Mouse (Mus musculus): ENCODE measurements around the gene Pdk2.
A peak's percentile ranks its signal among the peaks of the same experiment; 100 is the strongest.
"Not testable (repeated sequence)": the region's sequence is repeated elsewhere in the genome, so short reads cannot be mapped to it uniquely, and the experiment has no call there.

Pdk2 gene

GRCm38 (mm10) chr11:95026849-95027248 lies 14.3 kb downstream of the Pdk2 start:
- no peak for DNase-seq (ENCODE audit: low spot score in 2 of 2)

DNA sequence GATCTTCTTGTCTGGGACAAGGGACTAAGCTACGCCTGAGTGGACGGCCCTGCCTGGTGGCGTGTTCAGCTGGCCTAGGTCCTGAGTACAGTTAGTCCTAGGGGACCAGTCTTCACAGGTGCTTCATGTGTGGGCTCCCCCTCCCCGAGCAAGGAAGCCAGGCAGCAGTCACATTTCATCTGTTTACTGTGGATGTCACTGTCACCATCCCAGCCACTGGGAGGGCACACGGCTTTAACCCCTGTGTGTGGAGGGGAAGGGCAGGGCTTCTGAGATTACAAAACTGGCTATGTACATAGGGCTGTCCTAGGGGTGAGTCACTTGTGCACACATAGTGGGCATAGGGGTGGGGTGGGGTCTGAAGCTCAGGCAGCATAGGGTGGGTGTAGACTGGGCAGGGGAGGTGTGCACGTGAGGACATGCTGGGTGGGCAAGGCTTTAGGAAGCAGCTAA lies 15.0 kb downstream of the Pdk2 start:
- DNase-seq (ENCODE audit: low spot score in 2 of 2): no peak

- DNase-seq (ENCODE audit: low spot score in 2 of 2): no peak
Observed at GRCm38 (mm10) chr11:95025227-95026012, 15.7 kb downstream of the Pdk2 start.

DNA sequence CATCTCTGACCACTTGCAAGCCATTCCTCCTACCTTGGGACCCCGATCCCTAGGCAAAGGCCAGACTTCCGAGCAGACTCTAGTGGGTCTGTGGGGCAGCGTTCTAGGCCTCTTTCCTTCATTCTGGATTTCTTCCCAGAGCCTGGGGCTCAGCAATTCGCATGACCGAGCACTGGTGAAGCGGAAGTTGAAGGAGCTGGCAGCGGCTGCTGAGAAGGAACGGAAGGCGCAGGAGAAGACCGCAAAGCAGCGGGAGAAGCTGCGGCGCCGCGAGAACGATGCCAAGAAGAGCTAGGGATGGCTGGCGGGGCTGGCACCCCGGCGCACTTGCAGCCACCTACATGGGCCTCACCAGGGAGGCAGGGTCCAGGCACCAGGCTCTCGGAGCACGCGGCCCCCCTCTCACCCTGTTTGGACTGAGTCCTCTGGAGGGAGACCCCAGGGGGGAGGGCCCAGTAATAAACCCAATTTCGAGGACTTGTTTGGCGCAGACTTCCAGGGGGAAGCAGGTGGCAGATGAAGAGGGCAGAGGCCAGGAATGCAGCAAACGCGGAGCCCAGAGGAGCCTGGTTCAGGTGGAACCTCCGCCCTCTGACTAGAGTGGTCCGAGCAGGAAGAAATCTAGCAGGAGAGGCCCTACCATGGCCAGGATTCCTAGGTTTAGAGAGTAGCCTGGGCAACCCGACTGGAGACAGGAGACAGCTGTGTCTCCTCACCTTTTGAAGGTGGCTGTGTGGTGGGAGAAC lies 16.5 kb downstream of the Pdk2 start:
- peak in 1 of 2 experiments; percentile 55 for DNase-seq (ENCODE audit: low spot score in 2 of 2)

DNA sequence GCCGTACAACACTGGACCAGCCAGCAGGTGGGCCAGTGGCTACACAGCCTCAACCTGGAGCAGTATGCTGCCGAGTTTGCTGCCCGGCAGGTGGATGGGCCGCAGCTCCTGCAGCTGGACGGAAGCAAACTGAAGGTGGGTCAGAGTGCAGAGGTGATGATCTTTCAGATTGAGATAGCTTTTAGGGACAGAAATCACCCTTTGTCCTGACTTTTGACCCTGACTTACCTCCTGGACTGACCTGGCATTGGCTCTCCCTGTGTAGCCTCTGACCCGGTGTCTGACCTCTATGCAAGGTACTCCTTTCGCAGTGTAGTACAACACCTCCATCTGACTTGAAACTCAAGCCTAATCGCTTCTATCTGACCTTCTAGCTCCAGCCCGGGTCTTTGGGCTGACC lies 17.7 kb downstream of the Pdk2 start:
- no peak for DNase-seq (ENCODE audit: low spot score in 2 of 2)

DNA sequence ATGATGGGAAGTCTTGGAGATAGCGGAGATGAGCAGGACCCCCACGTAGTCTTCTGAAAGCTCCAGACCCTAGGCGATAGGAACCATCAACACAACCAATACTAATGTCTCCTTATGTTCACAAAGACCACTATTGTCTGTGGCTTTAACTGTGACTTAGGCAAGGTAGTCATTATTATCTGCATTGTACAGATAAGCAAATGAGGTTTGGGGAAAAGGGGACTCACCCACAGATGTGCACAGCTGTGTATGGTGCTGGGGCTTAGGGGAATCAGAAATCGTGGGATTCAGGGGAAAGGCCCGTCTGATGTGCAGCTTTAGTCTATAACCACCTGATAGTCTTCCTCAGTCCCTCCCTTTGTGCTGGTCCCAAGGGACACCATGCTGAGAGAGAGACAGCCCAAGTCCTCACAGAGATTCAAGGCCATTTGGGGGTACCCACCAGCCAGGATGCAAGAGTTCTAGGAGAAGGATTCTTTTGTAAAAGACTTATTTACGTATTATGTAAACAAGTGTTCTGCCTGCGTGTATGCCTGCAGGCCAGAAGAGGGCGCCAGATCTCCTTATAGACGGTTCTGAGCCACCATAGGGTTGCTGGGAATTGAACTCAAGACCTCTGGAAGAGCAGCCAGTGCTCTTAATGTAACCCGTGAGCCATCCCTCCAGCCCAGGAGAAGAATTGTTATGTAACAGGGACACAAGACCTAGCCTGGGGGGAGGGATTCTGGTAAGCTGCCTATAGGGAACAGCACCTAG lies 18.7 kb downstream of the Pdk2 start:
- DNase-seq (ENCODE audit: low spot score in 2 of 2): no peak

DNA sequence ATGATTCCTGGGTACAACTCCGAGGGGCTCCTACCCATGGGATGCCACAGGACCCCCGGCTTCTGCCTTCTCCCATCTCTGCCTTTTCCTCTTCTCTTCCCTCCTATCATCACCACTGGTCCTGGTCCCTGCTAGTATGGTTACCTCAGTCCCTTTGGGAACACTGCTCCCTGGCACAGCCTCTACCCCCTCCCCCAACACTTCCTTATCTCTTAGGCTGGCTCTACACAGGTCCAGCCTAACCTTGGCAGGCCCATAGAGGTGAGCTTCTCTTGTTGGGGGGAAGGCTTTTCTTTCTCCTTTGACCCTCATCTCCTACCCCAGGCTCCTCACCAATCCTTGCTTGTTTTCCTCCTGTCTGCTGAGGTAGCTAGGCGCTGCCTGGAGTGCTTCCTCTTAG lies 25.7 kb downstream of the Pdk2 start:
- DNase-seq (ENCODE audit: low spot score in 2 of 2): no peak

DNA sequence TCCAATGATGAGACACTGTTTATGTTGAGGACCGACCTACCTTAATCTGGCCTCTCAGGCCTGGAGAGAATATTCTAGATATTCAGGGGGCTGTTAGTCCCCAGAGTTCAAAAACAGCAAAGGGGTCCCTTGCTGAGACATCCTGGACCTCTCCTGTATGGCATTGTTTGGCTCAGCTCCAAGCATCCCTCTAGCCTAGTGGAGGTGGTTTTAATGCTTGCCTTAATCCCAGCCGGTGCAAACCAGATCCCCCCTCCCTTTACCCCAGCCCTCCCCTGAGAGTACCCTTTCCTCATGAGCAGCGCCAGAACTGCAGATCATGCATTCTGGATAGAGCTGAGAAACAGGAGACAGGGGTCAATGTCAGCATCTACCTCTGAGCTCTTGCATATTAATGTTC lies 28.7 kb downstream of the Pdk2 start:
- DNase-seq (ENCODE audit: low spot score in 2 of 2): no peak

- DNase-seq (ENCODE audit: low spot score in 2 of 2): no peak
Observed at GRCm38 (mm10) chr11:95012075-95012474, 29.1 kb downstream of the Pdk2 start.

DNA sequence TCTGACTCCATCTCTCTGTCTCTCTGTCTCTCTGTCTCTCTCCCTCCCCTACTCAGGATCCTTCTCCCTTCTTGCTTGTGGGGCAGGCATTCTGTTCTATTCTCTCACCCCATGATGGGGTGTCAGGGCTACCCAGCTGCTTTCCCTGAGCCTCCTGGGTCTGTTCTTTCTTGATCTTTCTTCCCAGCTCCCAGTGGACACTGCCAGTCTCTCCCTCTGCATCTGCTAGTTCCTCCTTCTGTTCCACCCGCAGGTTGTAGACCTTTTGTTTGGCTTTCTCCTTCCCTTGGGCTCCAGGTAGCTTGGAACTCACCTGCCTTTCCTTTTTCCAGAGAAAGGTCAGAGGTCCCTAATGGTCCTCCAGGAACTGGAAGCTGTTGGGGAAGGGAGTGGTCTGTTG lies 29.7 kb downstream of the Pdk2 start:
- no peak for DNase-seq (ENCODE audit: low spot score in 2 of 2)

DNA sequence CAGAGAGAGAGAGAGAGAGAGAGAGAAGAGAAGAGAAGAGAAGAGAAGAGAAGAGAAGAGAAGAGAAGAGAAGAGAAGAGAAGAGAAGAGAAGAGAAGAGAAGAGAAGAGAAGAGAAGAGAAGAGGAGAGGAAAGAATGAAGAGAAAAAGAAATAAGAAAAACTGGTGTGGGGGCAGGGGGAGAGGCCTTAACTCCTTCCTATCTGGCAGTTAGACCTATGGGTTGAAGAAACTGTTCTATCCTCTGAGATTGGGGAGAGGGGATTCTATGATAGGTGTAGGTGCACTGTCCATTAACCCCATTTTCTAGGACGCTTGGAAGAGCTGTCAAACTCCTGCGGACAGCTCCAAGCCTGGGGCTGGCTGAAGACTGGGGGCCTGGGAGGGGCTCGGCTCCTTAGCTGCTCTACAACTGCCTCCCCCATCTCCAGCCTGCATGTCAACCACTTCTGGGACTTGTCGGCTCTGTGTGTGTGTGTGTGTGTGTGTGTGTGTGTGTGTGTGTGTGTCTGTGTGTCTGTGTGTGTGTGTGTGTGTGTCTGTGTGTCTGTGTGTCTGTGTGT lies 30.2 kb downstream of the Pdk2 start:
- DNase-seq (ENCODE audit: low spot score in 2 of 2): not testable (repeated sequence)

DNA sequence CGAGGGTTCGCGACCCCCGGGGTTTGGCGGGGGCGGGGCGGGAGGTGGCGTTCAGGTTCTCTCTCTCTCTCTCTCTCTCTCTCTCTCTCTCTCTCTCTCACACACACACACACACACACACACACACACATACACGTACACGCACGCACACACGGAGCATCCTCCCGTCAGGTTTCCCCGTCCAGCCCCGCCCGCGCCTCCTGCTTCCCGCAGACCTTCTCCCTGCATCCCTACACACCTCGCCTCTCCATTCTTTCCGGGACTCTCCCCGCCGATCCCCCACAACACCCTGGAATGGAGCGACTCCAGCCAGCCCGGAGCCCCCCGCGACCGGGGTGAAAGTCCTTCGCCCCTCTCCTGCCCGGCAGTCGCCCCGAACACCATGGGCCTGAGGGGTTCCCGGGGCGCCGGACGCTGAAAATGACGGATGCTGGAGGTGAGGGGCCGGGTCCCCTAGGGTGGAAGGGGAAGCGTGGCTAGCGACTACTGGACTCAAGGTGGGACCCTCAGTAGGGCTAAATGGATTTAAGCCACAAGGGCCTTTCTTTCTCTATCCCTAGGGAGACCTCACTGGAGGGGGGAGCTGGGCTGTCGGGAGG lies 30.9 kb downstream of the Pdk2 start:
- peak in 1 of 2 experiments; percentile 47 for DNase-seq (ENCODE audit: low spot score in 2 of 2)

DNA sequence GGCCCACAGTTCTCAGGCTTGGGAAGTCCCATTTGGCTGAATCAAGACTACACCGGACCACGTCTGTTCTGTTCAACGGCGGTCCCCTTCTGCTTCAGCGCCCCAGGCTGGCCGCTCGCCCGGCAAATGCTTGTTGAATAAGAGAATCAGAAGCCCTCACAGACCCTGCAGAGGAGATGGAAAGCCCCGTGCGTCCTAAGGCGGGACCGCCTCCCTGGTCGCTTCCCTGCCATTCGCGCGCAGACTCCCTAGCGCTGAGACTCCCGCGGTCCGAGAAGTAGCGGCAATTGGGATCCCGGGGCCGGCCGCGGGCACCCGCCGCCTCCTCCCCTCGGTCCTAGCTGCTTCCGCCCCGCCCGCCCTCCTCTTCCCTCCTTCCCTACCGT lies 31.5 kb downstream of the Pdk2 start, which contains the start of gene Samd14:
TSS of gene Samd14 (plus strand) at position 251 of the 386 bp plus-strand sequence.
- DNase-seq (ENCODE audit: low spot score in 2 of 2): peak; percentile 76 to 81

- peak in 1 of 2 experiments; percentile 26 for DNase-seq (ENCODE audit: low spot score in 2 of 2)
Observed at GRCm38 (mm10) chr11:95008661-95009628, 32.2 kb downstream of the Pdk2 start.

DNA sequence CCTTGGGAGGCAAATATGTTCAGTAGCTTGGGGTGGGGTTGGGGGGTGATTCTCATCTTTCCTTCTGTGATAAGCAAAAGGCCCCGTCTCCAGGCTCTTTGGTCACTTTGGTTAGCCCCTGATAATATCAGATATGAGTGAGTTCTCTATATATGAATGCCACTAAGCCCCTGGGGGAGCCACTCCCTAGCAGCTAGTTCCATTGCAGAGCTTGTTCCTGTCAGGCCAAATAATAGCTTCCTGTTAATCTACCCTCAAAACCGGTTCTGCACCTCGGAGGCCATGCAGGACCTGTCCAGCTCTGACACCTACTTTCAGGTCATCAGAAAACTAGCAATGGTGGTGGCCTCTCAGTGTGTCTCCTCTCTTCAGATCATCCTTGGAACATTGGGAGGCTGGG lies 33.7 kb downstream of the Pdk2 start:
- no peak for DNase-seq (ENCODE audit: low spot score in 2 of 2)

GRCm38 (mm10) chr11:95006525-95007219 lies 34.5 kb downstream of the Pdk2 start:
- DNase-seq (ENCODE audit: low spot score in 2 of 2): peak in 1 of 2 experiments; percentile 76

GRCm38 (mm10) chr11:95006038-95006437 lies 35.1 kb downstream of the Pdk2 start:
- DNase-seq (ENCODE audit: low spot score in 2 of 2): peak in 1 of 2 experiments; percentile 22

- DNase-seq (ENCODE audit: low spot score in 2 of 2): no peak
Observed at GRCm38 (mm10) chr11:95004937-95005198, 36.3 kb downstream of the Pdk2 start.

- DNase-seq (ENCODE audit: low spot score in 2 of 2): no peak
Observed at GRCm38 (mm10) chr11:95004136-95004936, 36.8 kb downstream of the Pdk2 start.

Data from frontal cortex, postnatal 10 days (tissue).